Mouse (Mus musculus): Measurements from ENCODE around the gene Cdk17. TPM values are rescaled to one million over a fixed set of nuclear protein-coding genes. Genes with fewer than 3 reads are reported as not detected.
A peak's percentile ranks its signal among the peaks of the same experiment; 100 is the strongest.

Cdk17 gene
- total and polyA plus RNA-seq, 2 experiments = 11.3 to 17.1 TPM

DNA sequence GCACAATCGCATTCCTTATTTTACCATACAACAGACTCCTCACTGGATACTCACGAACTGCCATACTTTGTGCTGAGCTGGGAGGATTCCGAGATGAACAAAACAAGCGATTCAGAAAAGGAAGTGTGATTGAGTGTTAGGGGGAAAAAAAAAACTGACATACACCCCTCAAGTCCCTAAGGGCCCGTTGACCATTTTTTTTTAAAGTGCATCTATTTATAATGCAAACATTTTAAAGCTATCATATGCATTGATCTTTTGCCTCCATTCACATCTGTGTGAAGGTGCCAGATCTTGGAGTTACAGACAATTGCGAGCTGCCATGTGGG is 16.7 kb upstream of the Cdk17 start:
- H3K36me3 ChIP-seq (ENCODE audit: control insufficient read depth, insufficient read depth, low read length) = no peaks in the 10 kb centered on the region
- no peaks in the 10 kb centered on the region for H3K27me3 ChIP-seq (ENCODE audit: control insufficient read depth, insufficient read depth, low read length)
- WGBS = 75% methylated on average over 6 of the region's 6 CpGs
- no peak for DNase-seq (ENCODE audit: extremely low read depth, low read depth, low spot score)
- H3K79me2 ChIP-seq (ENCODE audit: control insufficient read depth, insufficient read depth, low read length) = no peaks in the 10 kb centered on the region
- H3K4me1 ChIP-seq (ENCODE audit: control insufficient read depth, insufficient read depth, low read length) = no peaks in the 10 kb centered on the region; the same call in 1 of the 2 replicates
- H3K4me3 ChIP-seq (ENCODE audit: insufficient read depth, low read depth, low read length) = no peak overlapping the region
- H3K27ac ChIP-seq (replicated peaks; ENCODE audit: insufficient read depth, low read depth, low read length) = no peak overlapping the region
- TF ChIP-seq POLR2A (IDR thresholded peaks at IDR 0.05; ENCODE audit: extremely low read depth, insufficient read depth, low read length) (no peak), CTCF (IDR thresholded peaks at IDR 0.05; ENCODE audit: low read depth, low read length) (no peak)
- no peak overlapping the region for H3K9ac ChIP-seq (ENCODE audit: low read depth, low read length)

DNA sequence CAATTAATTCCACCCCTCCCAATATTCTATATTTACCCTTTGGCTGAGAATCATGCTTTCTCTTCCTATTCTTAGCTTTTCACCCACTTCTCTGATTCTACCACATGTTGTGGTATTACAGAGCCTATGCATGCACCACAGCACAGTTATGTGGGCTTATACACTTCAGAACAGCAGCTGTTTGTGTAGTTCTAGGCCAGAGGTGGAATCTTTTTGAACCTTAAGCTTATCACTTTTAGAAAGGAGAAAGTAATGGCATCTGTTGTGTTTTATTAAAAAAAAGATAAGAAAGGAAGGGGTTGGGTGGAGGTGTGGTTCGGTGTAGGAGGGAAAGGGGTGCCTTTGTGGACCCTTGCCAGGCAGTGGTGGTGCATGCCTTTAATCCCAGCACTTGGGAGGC is 16.1 kb upstream of the Cdk17 start:
- no peak for DNase-seq (ENCODE audit: extremely low read depth, low read depth, low spot score)
- Histone ChIP-seq H3K27ac (replicated peaks; ENCODE audit: insufficient read depth, low read depth, low read length) (no peak overlapping the region), H3K4me3 (ENCODE audit: insufficient read depth, low read depth, low read length) (no peak overlapping the region), H3K79me2 (ENCODE audit: control insufficient read depth, insufficient read depth, low read length) (no peaks in the 10 kb centered on the region), H3K9ac (ENCODE audit: low read depth, low read length) (no peak overlapping the region), H3K27me3 (ENCODE audit: control insufficient read depth, insufficient read depth, low read length) (no peaks in the 10 kb centered on the region), H3K4me1 (ENCODE audit: control insufficient read depth, insufficient read depth, low read length) (no peaks in the 10 kb centered on the region; the same call in 1 of the 2 replicates), H3K36me3 (ENCODE audit: control insufficient read depth, insufficient read depth, low read length) (no peaks in the 10 kb centered on the region)
- 76% methylated on average over 1 of the region's 1 CpGs for WGBS
- TF ChIP-seq POLR2A (IDR thresholded peaks at IDR 0.05; ENCODE audit: extremely low read depth, insufficient read depth, low read length) (no peak), CTCF (IDR thresholded peaks at IDR 0.05; ENCODE audit: low read depth, low read length) (no peak)

DNA sequence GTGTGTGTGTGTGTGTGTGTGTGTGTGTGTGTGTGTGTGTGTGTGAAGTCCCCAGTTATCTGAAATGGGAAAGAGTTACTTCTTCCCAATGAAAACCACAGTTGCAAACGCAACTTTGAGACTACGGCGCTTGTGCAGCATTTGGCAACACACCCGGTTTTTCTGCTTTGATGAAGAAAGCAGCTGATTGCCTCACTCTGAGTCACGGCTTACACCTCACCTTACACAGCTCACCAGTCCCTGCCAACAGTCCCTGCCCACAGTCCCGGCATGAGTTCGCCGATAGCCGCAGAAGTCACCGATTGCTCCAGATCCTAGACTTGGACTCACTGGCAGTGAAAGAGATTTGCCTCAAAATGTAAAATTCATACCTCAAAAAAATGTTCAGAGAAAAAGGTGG is 15.6 kb upstream of the Cdk17 start:
- peak; percentile 95 for DNase-seq (ENCODE audit: extremely low read depth, low read depth, low spot score)
- Histone ChIP-seq H3K36me3 (ENCODE audit: control insufficient read depth, insufficient read depth, low read length) (no peaks in the 10 kb centered on the region), H3K4me3 (ENCODE audit: insufficient read depth, low read depth, low read length) (no peak overlapping the region), H3K79me2 (ENCODE audit: control insufficient read depth, insufficient read depth, low read length) (no peaks in the 10 kb centered on the region), H3K27me3 (ENCODE audit: control insufficient read depth, insufficient read depth, low read length) (no peaks in the 10 kb centered on the region), H3K27ac (replicated peaks; ENCODE audit: insufficient read depth, low read depth, low read length) (no peak overlapping the region), H3K9ac (ENCODE audit: low read depth, low read length) (no peak overlapping the region), H3K4me1 (ENCODE audit: control insufficient read depth, insufficient read depth, low read length) (no peaks in the 10 kb centered on the region; the same call in 1 of the 2 replicates)
- WGBS = 26% methylated on average over 10 of the region's 10 CpGs
- no peak for TF ChIP-seq POLR2A (IDR thresholded peaks at IDR 0.05; ENCODE audit: extremely low read depth, insufficient read depth, low read length)
- TF ChIP-seq CTCF (IDR thresholded peaks at IDR 0.05; ENCODE audit: low read depth, low read length) = no peak

DNA sequence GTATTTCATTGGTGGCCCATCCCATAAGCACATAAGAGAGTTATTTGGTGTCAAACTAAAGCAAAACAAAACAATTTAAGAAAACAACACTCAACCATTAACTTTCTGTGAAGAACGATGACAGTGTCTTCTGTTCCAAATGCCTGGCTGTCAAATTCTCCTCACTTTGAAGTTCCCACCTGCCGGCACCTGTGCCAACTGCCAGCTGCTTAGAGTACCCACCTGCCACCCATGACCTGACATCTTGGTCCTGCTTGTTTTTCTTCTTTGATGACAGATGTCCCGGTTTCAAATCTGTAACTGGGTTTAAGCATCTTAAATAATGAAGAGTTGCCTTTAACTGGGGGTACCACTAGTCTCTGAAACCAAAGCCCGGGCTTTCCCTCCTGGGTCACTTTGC is 14.1 kb upstream of the Cdk17 start:
- H3K36me3 ChIP-seq (ENCODE audit: control insufficient read depth, insufficient read depth, low read length) = no peaks in the 10 kb centered on the region
- no peaks in the 10 kb centered on the region for H3K79me2 ChIP-seq (ENCODE audit: control insufficient read depth, insufficient read depth, low read length)
- TF ChIP-seq CTCF (IDR thresholded peaks at IDR 0.05; ENCODE audit: low read depth, low read length) = no peak
- no peak for TF ChIP-seq POLR2A (IDR thresholded peaks at IDR 0.05; ENCODE audit: extremely low read depth, insufficient read depth, low read length)
- no peaks in the 10 kb centered on the region for H3K27me3 ChIP-seq (ENCODE audit: control insufficient read depth, insufficient read depth, low read length)
- no peaks in the 10 kb centered on the region; the same call in 1 of the 2 replicates for H3K4me1 ChIP-seq (ENCODE audit: control insufficient read depth, insufficient read depth, low read length)
- no peak for DNase-seq (ENCODE audit: extremely low read depth, low read depth, low spot score)
- no peak overlapping the region for H3K27ac ChIP-seq (replicated peaks; ENCODE audit: insufficient read depth, low read depth, low read length)
- WGBS = 91% methylated on average over 4 of the region's 4 CpGs
- no peak overlapping the region for H3K9ac ChIP-seq (ENCODE audit: low read depth, low read length)
- H3K4me3 ChIP-seq (ENCODE audit: insufficient read depth, low read depth, low read length) = no peak overlapping the region

DNA sequence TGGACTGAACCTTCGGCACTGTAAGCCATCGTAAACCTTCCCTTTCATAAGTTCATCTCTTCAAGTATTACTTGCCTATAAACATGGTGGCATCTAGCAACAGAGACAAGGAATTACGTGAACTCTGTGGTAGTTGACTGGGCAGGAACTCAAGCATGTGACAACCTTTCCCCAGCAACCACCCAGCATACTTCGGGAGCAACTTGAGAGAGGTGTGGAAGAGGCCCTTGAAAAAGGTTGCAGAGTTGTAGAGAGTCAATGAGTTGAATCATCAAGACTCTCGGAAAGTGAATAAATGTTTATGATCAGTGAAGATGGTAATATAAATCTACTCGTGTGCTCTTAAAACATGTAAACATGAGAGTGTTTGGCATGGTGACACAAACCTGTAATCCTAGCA is 13.0 kb upstream of the Cdk17 start:
- no peaks in the 10 kb centered on the region for H3K79me2 ChIP-seq (ENCODE audit: control insufficient read depth, insufficient read depth, low read length)
- no peak overlapping the region for H3K4me3 ChIP-seq (ENCODE audit: insufficient read depth, low read depth, low read length)
- no peaks in the 10 kb centered on the region for H3K27me3 ChIP-seq (ENCODE audit: control insufficient read depth, insufficient read depth, low read length)
- no peak for DNase-seq (ENCODE audit: extremely low read depth, low read depth, low spot score)
- WGBS = 93% methylated on average over 6 of the region's 6 CpGs
- TF ChIP-seq CTCF (IDR thresholded peaks at IDR 0.05; ENCODE audit: low read depth, low read length) (no peak), POLR2A (IDR thresholded peaks at IDR 0.05; ENCODE audit: extremely low read depth, insufficient read depth, low read length) (no peak)
- no peaks in the 10 kb centered on the region; the same call in 1 of the 2 replicates for H3K4me1 ChIP-seq (ENCODE audit: control insufficient read depth, insufficient read depth, low read length)
- H3K27ac ChIP-seq (replicated peaks; ENCODE audit: insufficient read depth, low read depth, low read length) = no peak overlapping the region
- no peaks in the 10 kb centered on the region for H3K36me3 ChIP-seq (ENCODE audit: control insufficient read depth, insufficient read depth, low read length)
- no peak overlapping the region for H3K9ac ChIP-seq (ENCODE audit: low read depth, low read length)

DNA sequence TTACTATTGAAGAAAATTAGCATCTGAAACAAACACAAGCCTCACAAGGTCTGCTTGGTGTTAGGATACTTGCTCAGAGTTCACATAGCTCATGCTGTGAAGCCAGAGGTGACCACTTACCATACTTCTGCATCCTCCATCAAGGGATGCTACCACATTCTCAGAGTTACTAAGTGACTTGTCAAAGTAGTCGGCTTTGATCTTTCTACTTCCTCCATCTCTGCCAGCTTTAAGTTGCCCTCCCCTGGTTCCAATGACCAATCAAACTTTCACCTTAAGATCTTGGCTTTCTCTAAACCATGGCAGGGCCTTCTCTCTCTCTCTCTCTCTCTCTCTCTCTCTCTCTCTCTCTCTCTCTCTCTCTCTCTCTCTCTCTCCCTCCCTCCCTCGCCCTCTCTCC is 11.1 kb upstream of the Cdk17 start:
- H3K4me1 ChIP-seq (ENCODE audit: control insufficient read depth, insufficient read depth, low read length) = no peaks in the 10 kb centered on the region; the same call in 1 of the 2 replicates
- H3K27ac ChIP-seq (replicated peaks; ENCODE audit: insufficient read depth, low read depth, low read length) = no peak overlapping the region
- no peak for TF ChIP-seq POLR2A (IDR thresholded peaks at IDR 0.05; ENCODE audit: extremely low read depth, insufficient read depth, low read length)
- TF ChIP-seq CTCF (IDR thresholded peaks at IDR 0.05; ENCODE audit: low read depth, low read length) = no peak
- 55% methylated on average over 1 of the region's 2 CpGs for WGBS
- H3K79me2 ChIP-seq (ENCODE audit: control insufficient read depth, insufficient read depth, low read length) = no peaks in the 10 kb centered on the region
- H3K36me3 ChIP-seq (ENCODE audit: control insufficient read depth, insufficient read depth, low read length) = no peaks in the 10 kb centered on the region
- H3K4me3 ChIP-seq (ENCODE audit: insufficient read depth, low read depth, low read length) = no peak overlapping the region
- H3K9ac ChIP-seq (ENCODE audit: low read depth, low read length) = no peak overlapping the region
- no peak for DNase-seq (ENCODE audit: extremely low read depth, low read depth, low spot score)
- H3K27me3 ChIP-seq (ENCODE audit: control insufficient read depth, insufficient read depth, low read length) = no peaks in the 10 kb centered on the region

All from liver, adult 2 months (tissue).